Mouse (Mus musculus): Measurements from ENCODE around the gene Zfp668. TPM values are rescaled to one million over a fixed set of nuclear protein-coding genes. Genes with fewer than 3 reads are reported as not detected.

Gene Zfp668
- total RNA-seq (2021), result 10 to 100 TPM; 24.3 to 25.7 TPM
- long read RNA-seq, experiment 1, full-length matches to known transcripts, result 7 of 14 reads
- long read RNA-seq, experiment 1, partial matches to known transcripts, result 4 of 14 reads
- long read RNA-seq, experiment 1, other reads (novel, unspliced or antisense), result 3 of 14 reads
- long read RNA-seq, experiment 2, full-length matches to known transcripts, result 6 of 9 reads
- long read RNA-seq, experiment 2, partial matches to known transcripts, result 2 of 9 reads
- long read RNA-seq, experiment 2, other reads (novel, unspliced or antisense), result 1 of 9 reads

GRCm38 (mm10) chr7:127876467-127877348 is at the start of gene Zfp668:
Zfp668 (minus strand) TSS chr7:127876828.
- peak within 1 kb of the TSS; percentile 99 for H3K27ac ChIP-seq
- no peak for TF ChIP-seq CTCF (conservative IDR thresholded peaks at IDR 0.05)
- H3K4me3 ChIP-seq, result peak within 1 kb of the TSS; percentile 99
- DNase-seq (ENCODE audit: low spot score in 2 of 2), result peak; percentile 89 to 90

GRCm38 (mm10) chr7:127926066-127926465 is 49.4 kb upstream of the Zfp668 start:
- no peak overlapping the region for H3K27ac ChIP-seq
- no peak for TF ChIP-seq CTCF (conservative IDR thresholded peaks at IDR 0.05)
- H3K4me3 ChIP-seq, result no peak overlapping the region
- no peak for DNase-seq (ENCODE audit: low spot score in 2 of 2)

GRCm38 (mm10) chr7:127925252-127925651 is 48.6 kb upstream of the Zfp668 start:
- H3K4me3 ChIP-seq, result no peak overlapping the region
- no peak overlapping the region for H3K27ac ChIP-seq
- TF ChIP-seq CTCF (conservative IDR thresholded peaks at IDR 0.05), result no peak
- DNase-seq (ENCODE audit: low spot score in 2 of 2), result no peak

GRCm38 (mm10) chr7:127923714-127924113 is 47.1 kb upstream of the Zfp668 start:
- DNase-seq (ENCODE audit: low spot score in 2 of 2), result no peak
- no peak for TF ChIP-seq CTCF (conservative IDR thresholded peaks at IDR 0.05)
- H3K4me3 ChIP-seq, result no peak overlapping the region
- H3K27ac ChIP-seq, result no peak overlapping the region

- TF ChIP-seq CTCF (conservative IDR thresholded peaks at IDR 0.05), result no peak
- no peak overlapping the region for H3K4me3 ChIP-seq
- peak overlapping the region; percentile 66 for H3K27ac ChIP-seq
- DNase-seq (ENCODE audit: low spot score in 2 of 2), result no peak
Measured at GRCm38 (mm10) chr7:127922451-127923275, 46.0 kb upstream of the Zfp668 start.

- Histone ChIP-seq H3K4me3 (no peak overlapping the region), H3K27ac (peak overlapping the region; percentile 66; the same call in 1 of the 2 replicates)
- no peak for DNase-seq (ENCODE audit: low spot score in 2 of 2)
- TF ChIP-seq CTCF (conservative IDR thresholded peaks at IDR 0.05), result peak; percentile 64
Measured at GRCm38 (mm10) chr7:127921516-127921915, 44.9 kb upstream of the Zfp668 start.

GRCm38 (mm10) chr7:127919290-127919689 is 42.7 kb upstream of the Zfp668 start:
- peak; percentile 65 for TF ChIP-seq CTCF (conservative IDR thresholded peaks at IDR 0.05)
- Histone ChIP-seq H3K4me3 (no peak overlapping the region), H3K27ac (no peak overlapping the region)
- no peak for DNase-seq (ENCODE audit: low spot score in 2 of 2)

- H3K4me3 ChIP-seq, result no peak overlapping the region
- DNase-seq (ENCODE audit: low spot score in 2 of 2), result no peak
- TF ChIP-seq CTCF (conservative IDR thresholded peaks at IDR 0.05), result peak; percentile 72
- H3K27ac ChIP-seq, result no peak overlapping the region
Measured at GRCm38 (mm10) chr7:127918203-127918602, 41.6 kb upstream of the Zfp668 start.

- TF ChIP-seq CTCF (conservative IDR thresholded peaks at IDR 0.05), result no peak
Measured at GRCm38 (mm10) chr7:127915293-127915692, 38.7 kb upstream of the Zfp668 start.

GRCm38 (mm10) chr7:127912938-127913337 is 36.3 kb upstream of the Zfp668 start:
- no peak for TF ChIP-seq CTCF (conservative IDR thresholded peaks at IDR 0.05)
- H3K4me3 ChIP-seq, result peak overlapping the region; percentile 91
- no peak for DNase-seq (ENCODE audit: low spot score in 2 of 2)
- H3K27ac ChIP-seq, result peak overlapping the region; percentile 97; the same call in 1 of the 2 replicates

More at GRCm38 (mm10) chr7:127915293-127915692, 38.7 kb upstream of the Zfp668 start:
- Histone ChIP-seq H3K4me3 (no peak overlapping the region), H3K27ac (no peak overlapping the region)
- no peak for DNase-seq (ENCODE audit: low spot score in 2 of 2)

- peak; percentile 86 to 92 for DNase-seq (ENCODE audit: low spot score in 2 of 2)
- no peak for TF ChIP-seq CTCF (conservative IDR thresholded peaks at IDR 0.05)
- Histone ChIP-seq H3K4me3 (peak within 1 kb of the TSS; percentile 91), H3K27ac (peak within 1 kb of the TSS; percentile 97)
Measured at GRCm38 (mm10) chr7:127912190-127912871, 35.7 kb upstream of the Zfp668 start, which contains the start of gene Kat8. Kat8 (plus strand) TSS chr7:127912516.

GRCm38 (mm10) chr7:127908656-127909055 is 32.0 kb upstream of the Zfp668 start:
- DNase-seq (ENCODE audit: low spot score in 2 of 2), result no peak
- no peak for TF ChIP-seq CTCF (conservative IDR thresholded peaks at IDR 0.05)
- no peak overlapping the region for H3K27ac ChIP-seq
- no peak overlapping the region for H3K4me3 ChIP-seq

All from layer of hippocampus, adult 2 months (tissue).